Mouse (Mus musculus) heart, postnatal 10 days (tissue): ENCODE results near the gene Rapsn. TPM values are rescaled to one million over a fixed set of nuclear protein-coding genes. Genes with fewer than 3 reads are reported as not detected.
A peak's percentile ranks its signal among the peaks of the same experiment; 100 is the strongest.

Experiments
- DNase-seq, 2 experiments: peaks; one replicate each; pipeline ENCODE4 v3.0.0; 2021
- intact Hi-C: fragments of 180-260 bp; cut with DNase I; formaldehyde crosslinking; loops from one replicate; pipeline ENCODE4 v1.15.1; 2025
- total RNA-seq, 2 experiments: library from RNA; stranded (reverse); gene quantifications; 2 replicates each; pipeline ENCODE4 v1.2.3; 2021

The Rapsn gene
- total RNA-seq, 2 experiments from 2014 or later: 15.4 to 19.8 TPM

DNA sequence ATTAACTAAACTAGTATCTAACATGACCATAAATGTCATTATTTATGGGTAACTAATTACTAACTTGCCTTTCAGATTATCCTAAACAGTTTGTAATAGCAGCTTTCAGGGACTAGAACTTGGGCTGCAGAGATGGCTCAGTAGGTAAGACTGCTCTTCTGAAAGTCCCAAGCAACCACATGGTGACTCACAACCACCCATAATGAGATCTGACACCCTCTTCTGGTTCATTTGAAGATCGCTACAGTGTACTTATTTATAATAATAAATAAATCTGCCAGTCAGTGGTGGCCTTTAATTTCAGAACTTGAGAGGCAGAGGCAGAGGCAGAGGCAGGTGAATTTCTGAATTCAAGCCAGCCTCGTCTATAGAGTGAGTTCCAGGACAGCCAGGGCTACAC, 17.3 kb downstream of the Rapsn start:
- no peak for DNase-seq
- intact Hi-C loops: no loop called here

- no peak for DNase-seq
- intact Hi-C loops: no loop called here
These were observed 17.9 kb downstream of the Rapsn start for GRCm38 (mm10) chr2:91053181-91053933.

- intact Hi-C loops: loop anchor here (2.0 kb wide), 1 partner anchor 113 kb away; the partner anchor contains the start of gene Celf1
- peak; percentile 98 to 99 for DNase-seq
These were observed 18.5 kb downstream of the Rapsn start, which contains the start of gene Psmc3 for GRCm38 (mm10) chr2:91053934-91054382. Gene Psmc3 (plus strand): TSS chr2:91054009.

DNA sequence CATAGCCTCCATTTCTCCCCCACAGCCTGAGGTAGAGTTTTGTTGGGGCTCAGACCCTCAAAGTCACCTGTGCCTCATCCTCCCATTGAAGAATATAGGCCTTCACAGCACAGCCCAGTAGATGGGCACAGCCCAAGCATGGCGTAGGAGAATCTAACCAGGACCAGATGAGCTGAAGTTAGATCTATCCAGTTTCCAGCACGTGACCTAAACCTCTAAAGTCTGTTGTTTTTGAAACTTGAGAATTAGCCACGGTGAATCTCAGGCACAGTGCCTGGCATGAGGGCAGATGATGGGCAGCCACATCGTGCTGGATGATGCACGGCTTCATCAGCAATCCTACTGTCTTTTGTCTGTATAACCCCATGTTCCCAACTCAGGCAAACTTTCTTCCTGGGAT, 23.0 kb downstream of the Rapsn start:
- intact Hi-C loops: no loop called here
- no peak for DNase-seq

DNA sequence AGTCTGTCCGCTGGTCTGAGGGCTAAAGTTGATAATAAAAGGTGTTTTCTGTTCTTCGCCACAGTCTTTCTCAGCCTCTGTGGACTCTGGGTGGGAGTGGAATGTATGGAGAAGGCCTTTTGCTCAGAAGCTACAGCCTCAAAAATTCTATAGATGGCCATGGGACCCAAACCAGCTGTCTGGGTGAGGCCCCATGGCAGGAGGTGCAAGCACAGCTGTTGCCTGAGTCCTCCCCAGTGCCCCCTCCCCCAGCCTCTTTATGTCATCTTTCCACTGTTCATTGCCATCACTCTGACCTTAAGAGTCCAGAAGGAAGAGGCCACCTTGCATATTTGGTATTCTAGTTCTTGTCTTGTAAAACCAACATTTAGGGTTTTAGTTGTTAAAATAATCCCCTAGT, 24.0 kb downstream of the Rapsn start:
- intact Hi-C loops: no loop called here
- DNase-seq: no peak

GRCm38 (mm10) chr2:91060544-91061355, 25.3 kb downstream of the Rapsn start:
- intact Hi-C loops: loop anchor here (2.0 kb wide), 1 partner anchor 194 kb away; no protein-coding TSS in a partner anchor
- DNase-seq: peak; percentile 62 to 78

DNA sequence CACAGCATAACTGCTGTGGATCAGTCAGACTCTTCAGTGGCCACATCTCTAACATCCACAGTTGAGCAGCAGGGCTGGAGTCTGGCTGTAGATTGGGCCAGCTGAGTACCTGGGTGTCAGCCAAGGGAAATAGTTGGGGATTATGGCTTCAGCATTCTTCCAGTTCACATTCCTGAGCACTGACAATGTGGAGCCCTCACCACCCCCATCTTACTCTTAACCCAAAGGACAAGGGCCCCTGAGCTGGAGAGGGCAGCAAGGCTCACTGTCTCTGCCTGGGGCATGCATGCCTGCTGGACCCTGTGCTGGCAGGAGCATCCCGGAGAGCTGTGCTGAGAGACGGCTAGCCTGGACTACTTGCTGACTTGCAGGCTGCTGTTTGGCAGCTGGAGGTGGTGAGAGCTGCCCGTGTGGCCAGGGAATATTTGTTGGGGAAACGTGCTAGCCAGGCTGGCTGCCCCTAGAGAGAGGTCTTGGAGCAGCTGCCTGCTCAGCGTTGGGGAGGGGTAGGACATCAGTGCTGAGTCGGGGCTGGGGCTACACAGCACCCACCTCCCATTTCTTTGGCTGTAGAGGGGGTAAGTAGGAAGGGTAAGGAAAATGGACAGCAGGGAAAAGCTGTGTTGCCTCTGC, 26.5 kb downstream of the Rapsn start:
- peak; percentile 83 to 85 for DNase-seq
- intact Hi-C loops: loop anchor here (2.0 kb wide), 1 partner anchor 195 kb away; no protein-coding TSS in a partner anchor

GRCm38 (mm10) chr2:91062779-91063606, 27.6 kb downstream of the Rapsn start:
- intact Hi-C loops: no loop called here
- DNase-seq: no peak

- intact Hi-C loops: no loop called here
- DNase-seq: no peak
These were observed 28.8 kb downstream of the Rapsn start for GRCm38 (mm10) chr2:91064211-91064610.

GRCm38 (mm10) chr2:91065544-91065943, 30.1 kb downstream of the Rapsn start:
- DNase-seq: peak in 1 of 2 experiments; percentile 73
- intact Hi-C loops: no loop called here

DNA sequence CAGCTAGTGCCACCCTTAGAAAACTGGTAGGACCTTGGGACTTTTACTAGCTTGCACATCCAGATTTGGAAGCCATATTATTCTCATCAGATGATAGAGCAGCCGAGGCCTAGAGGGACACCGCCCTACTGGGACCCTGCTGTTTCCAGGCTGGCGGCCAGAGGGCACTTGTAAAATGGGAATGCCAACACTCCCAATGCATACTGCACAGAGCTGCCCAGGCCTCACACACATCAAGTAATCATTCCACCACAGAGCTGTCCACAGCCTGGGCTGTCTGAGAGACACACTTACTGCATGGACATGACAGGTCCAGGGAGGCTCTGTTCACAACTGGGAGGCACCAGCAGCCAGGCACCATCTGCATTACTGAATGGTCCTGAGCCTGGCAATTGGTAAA, 31.0 kb downstream of the Rapsn start:
- intact Hi-C loops: no loop called here
- peak; percentile 77 to 78 for DNase-seq

- DNase-seq: no peak
- intact Hi-C loops: no loop called here
These were observed 32.9 kb downstream of the Rapsn start for GRCm38 (mm10) chr2:91068162-91068871.

- intact Hi-C loops: no loop called here
- DNase-seq: no peak
These were observed 33.4 kb downstream of the Rapsn start for GRCm38 (mm10) chr2:91068872-91069165.

GRCm38 (mm10) chr2:91069306-91070000, 34.0 kb downstream of the Rapsn start:
- DNase-seq: no peak

GRCm38 (mm10) chr2:91070076-91070800, 34.8 kb downstream of the Rapsn start, which contains the start of gene Slc39a13:
Gene Slc39a13 (minus strand): TSS chr2:91070417.
- DNase-seq: peak; percentile 98
- intact Hi-C loops: loop anchor here (1.0 to 5.0 kb wide), 2 partner anchors 31 to 132 kb away; partner anchors contain the start of genes Acp2 and Nr1h3

More at GRCm38 (mm10) chr2:91069306-91070000, 34.0 kb downstream of the Rapsn start:
- intact Hi-C loops: no loop called here

- no peak for DNase-seq
- intact Hi-C loops: loop anchor here (5.0 kb wide), 1 partner anchor 131 kb away; the partner anchor contains the start of genes Acp2 and Nr1h3
These were observed 35.6 kb downstream of the Rapsn start for GRCm38 (mm10) chr2:91071059-91071458.

DNA sequence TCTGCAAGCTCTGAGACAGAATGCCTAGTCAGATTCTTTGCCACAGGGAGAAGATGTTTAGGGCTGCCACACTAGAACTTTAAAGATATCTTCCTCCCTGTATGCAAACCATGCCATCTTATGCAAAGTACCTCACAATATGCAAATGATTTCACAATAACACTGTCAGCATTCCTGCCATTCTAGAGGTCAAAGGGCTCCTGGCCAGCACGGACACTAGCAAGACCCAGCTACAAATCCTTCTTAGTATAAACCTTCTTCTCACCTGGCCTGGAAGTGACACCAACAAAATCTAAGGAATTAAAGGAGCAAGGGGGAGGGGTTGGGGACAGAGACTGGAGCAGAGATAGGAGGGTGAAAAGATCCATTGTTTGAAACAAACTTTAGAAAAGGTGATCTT, 36.7 kb downstream of the Rapsn start:
- intact Hi-C loops: loop anchor here (5.0 kb wide), 1 partner anchor 130 kb away; the partner anchor contains the start of genes Acp2 and Nr1h3

DNA sequence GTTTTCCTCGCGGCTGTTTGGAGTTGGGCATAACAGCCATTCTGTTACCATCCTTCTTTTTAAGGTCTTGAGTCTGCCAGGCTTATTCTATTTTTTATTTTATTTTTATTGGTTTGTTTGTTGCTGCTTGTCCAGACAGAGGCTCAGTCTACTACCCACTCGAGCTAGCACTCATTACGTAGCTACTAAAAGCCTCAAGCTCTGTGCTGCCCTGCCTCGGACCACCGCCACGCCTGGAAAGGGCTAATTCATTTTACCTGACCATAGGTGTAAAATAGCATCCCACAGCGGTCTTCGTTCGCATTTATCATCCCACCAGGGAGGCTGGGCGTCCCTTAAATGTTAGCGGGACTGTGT, 42.5 kb downstream of the Rapsn start:
- no peak for DNase-seq
- intact Hi-C loops: no loop called here

More for the DNA sequence above, 36.7 kb downstream of the Rapsn start:
- no peak for DNase-seq
